Mouse (Mus musculus) ES-Bruce4 (cell line): ENCODE measurements around the gene D630045J12Rik. TPM values are rescaled to one million over a fixed set of nuclear protein-coding genes. Genes with fewer than 3 reads are reported as not detected.

Source experiments
- H3K27ac ChIP-seq: 2 replicates; pipeline ENCODE4 v1.5.1; 2012; ENCODE audit warnings: low read length, inconsistent platforms; ENCODE audit not compliant: insufficient read depth
- H3K27me3 ChIP-seq: 2 replicates; pipeline ENCODE4 v1.6.1; 2012; ENCODE audit warnings: mild to moderate bottlenecking, low read length, inconsistent platforms; ENCODE audit not compliant: control insufficient read depth, poor library complexity, insufficient read depth, severe bottlenecking
- H3K36me3 ChIP-seq: 2 replicates; pipeline ENCODE4 v1.6.1; 2012; ENCODE audit warnings: inconsistent platforms, mild to moderate bottlenecking, low read length, moderate library complexity; ENCODE audit not compliant: control insufficient read depth, poor library complexity, insufficient read depth, severe bottlenecking
- H3K4me1 ChIP-seq: one replicate; pipeline ENCODE4 v1.8.1; 2011; ENCODE audit warnings: low read length; ENCODE audit not compliant: control insufficient read depth, insufficient read depth
- H3K4me3 ChIP-seq: 2 replicates; pipeline ENCODE4 v1.5.1; 2011; ENCODE audit warnings: low read depth, mild to moderate bottlenecking, low read length
- H3K9ac ChIP-seq: 2 replicates; pipeline ENCODE4 v1.6.1; 2012; ENCODE audit warnings: low read depth, mild to moderate bottlenecking, inconsistent platforms; ENCODE audit not compliant: poor library complexity, severe bottlenecking
- H3K9me3 ChIP-seq: replicated peaks from 2 replicates; pipeline ENCODE4 v1.6.1; 2012; ENCODE audit warnings: mild to moderate bottlenecking, low read length, inconsistent platforms; ENCODE audit not compliant: control insufficient read depth, poor library complexity, insufficient read depth, severe bottlenecking
- CTCF ChIP-seq: IDR thresholded peaks from one replicate; pipeline ENCODE4 v1.8.1; 2011; ENCODE audit warnings: low read depth, low read length
- EP300 ChIP-seq: IDR thresholded peaks from 2 replicates; pipeline ENCODE4 v1.6.1; 2011; ENCODE audit warnings: low read depth, low read length; ENCODE audit not compliant: insufficient read depth
- POLR2A ChIP-seq: IDR thresholded peaks from one replicate; pipeline ENCODE4 v1.8.1; 2011; ENCODE audit warnings: low read length; ENCODE audit not compliant: insufficient read depth
- polyA plus RNA-seq: library from polyadenylated mRNA; stranded (reverse); fragments of >200 nt; gene quantifications from 2 replicates; pipeline ENCODE4 v1.2.4, GENCODE M21; 2011; ENCODE audit warnings: low read depth; ENCODE audit not compliant: missing spikeins, insufficient read depth, insufficient read length

The D630045J12Rik gene
- polyA plus RNA-seq, 1 experiment: 8.3 TPM

GRCm38 (mm10) chr6:38235991-38236658 is 17.7 kb downstream of the D630045J12Rik start:
- TF ChIP-seq POLR2A (no peak), CTCF (no peak), EP300 (no peak)
- Histone ChIP-seq H3K9me3 (no peaks in the 10 kb centered on the region), H3K36me3 (no peaks in the 10 kb centered on the region), H3K27me3 (no peaks in the 10 kb centered on the region), H3K4me1 (no peaks in the 10 kb centered on the region), H3K27ac (no peak overlapping the region), H3K9ac (no peak overlapping the region), H3K4me3 (no peak overlapping the region)

- Histone ChIP-seq H3K36me3 (no peaks in the 10 kb centered on the region), H3K4me1 (no peaks in the 10 kb centered on the region)
Observed at GRCm38 (mm10) chr6:38233803-38234202, 20.0 kb downstream of the D630045J12Rik start.

GRCm38 (mm10) chr6:38232917-38233316 is 20.9 kb downstream of the D630045J12Rik start:
- no peak overlapping the region for H3K4me3 ChIP-seq
- no peak for TF ChIP-seq EP300
- TF ChIP-seq CTCF: no peak
- TF ChIP-seq POLR2A: no peak
- H3K27ac ChIP-seq: no peak overlapping the region

More at GRCm38 (mm10) chr6:38233803-38234202, 20.0 kb downstream of the D630045J12Rik start:
- H3K27ac ChIP-seq: no peak overlapping the region
- H3K4me3 ChIP-seq: no peak overlapping the region
- H3K9me3 ChIP-seq: no peaks in the 10 kb centered on the region
- H3K27me3 ChIP-seq: no peaks in the 10 kb centered on the region
- TF ChIP-seq POLR2A (no peak), CTCF (no peak), EP300 (no peak)
- no peak overlapping the region for H3K9ac ChIP-seq

GRCm38 (mm10) chr6:38231994-38232393 is 21.8 kb downstream of the D630045J12Rik start:
- H3K36me3 ChIP-seq: no peaks in the 10 kb centered on the region
- no peak overlapping the region for H3K27ac ChIP-seq
- H3K9me3 ChIP-seq: peaks cover 6% of the 10 kb centered on the region; the same call in 1 of the 2 replicates
- no peak overlapping the region for H3K4me3 ChIP-seq
- H3K9ac ChIP-seq: no peak overlapping the region
- TF ChIP-seq EP300 (no peak), CTCF (no peak), POLR2A (no peak)
- no peaks in the 10 kb centered on the region for H3K27me3 ChIP-seq
- no peaks in the 10 kb centered on the region for H3K4me1 ChIP-seq

More at GRCm38 (mm10) chr6:38232917-38233316, 20.9 kb downstream of the D630045J12Rik start:
- H3K4me1 ChIP-seq: no peaks in the 10 kb centered on the region
- H3K36me3 ChIP-seq: no peaks in the 10 kb centered on the region
- H3K9me3 ChIP-seq: peaks cover 5% of the 10 kb centered on the region; the same call in 1 of the 2 replicates
- no peak overlapping the region for H3K9ac ChIP-seq
- H3K27me3 ChIP-seq: no peaks in the 10 kb centered on the region

- peaks cover 6% of the 10 kb centered on the region; the same call in 1 of the 2 replicates for H3K9me3 ChIP-seq
- no peak for TF ChIP-seq POLR2A
- TF ChIP-seq EP300: no peak
- no peak for TF ChIP-seq CTCF
- H3K9ac ChIP-seq: no peak overlapping the region
- no peaks in the 10 kb centered on the region for H3K36me3 ChIP-seq
- no peak overlapping the region for H3K4me3 ChIP-seq
- H3K4me1 ChIP-seq: no peaks in the 10 kb centered on the region
- H3K27ac ChIP-seq: no peak overlapping the region
- H3K27me3 ChIP-seq: no peaks in the 10 kb centered on the region
Observed at GRCm38 (mm10) chr6:38224079-38224478, 29.7 kb downstream of the D630045J12Rik start.

- Histone ChIP-seq H3K27ac (no peak overlapping the region), H3K9ac (no peak overlapping the region), H3K36me3 (no peaks in the 10 kb centered on the region), H3K9me3 (no peaks in the 10 kb centered on the region), H3K4me3 (no peak overlapping the region), H3K27me3 (no peaks in the 10 kb centered on the region), H3K4me1 (no peaks in the 10 kb centered on the region)
- TF ChIP-seq POLR2A (no peak), EP300 (no peak), CTCF (no peak)
Observed at GRCm38 (mm10) chr6:38219261-38219660, 34.5 kb downstream of the D630045J12Rik start.
